ENCODE assay signal across 8 mouse cellular contexts in the genomic region with DNA sequence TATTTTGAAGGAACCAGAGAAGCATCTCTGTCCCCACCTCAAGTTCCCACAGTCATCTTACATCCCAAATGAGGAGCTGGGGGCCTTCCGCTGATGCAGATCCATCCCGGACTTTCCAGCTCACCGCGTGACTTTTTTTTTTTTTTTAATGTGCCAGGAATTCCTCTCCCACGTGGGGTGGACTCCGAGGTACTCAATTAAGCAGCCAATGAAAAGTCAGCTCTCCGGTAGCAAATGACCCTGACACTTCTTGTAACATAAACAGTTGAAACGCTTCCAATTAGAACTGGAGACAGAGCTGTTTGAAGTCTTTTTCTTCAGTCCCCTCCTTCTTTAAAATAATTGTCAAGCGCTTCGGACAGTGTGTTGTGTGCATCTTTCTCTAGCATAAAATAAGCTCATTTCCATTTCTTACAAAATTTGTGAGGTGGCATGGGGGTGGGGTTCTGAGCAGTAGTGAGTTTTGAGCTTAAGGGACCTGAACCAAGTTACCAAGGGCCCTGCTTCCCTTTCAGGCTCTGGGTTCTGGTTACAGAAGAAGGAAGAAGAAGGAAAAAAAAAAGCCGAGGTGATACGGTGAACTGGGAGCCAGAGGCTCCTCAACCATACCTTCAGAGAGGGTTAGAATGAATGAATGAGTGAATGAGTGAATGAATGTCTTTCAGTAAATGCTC. TPM values are rescaled to one million over a fixed set of nuclear protein-coding genes. Genes with fewer than 3 reads are reported as not detected.
DNase-seq lines count a peak whose midpoint lies in the region; ATAC-seq lines count a peak whose summit lies in the region.

No protein-coding gene starts in this region.

- 0 out of 2 replicates have a peak overlapping the region, but pooled peaks have one; percentile 9 for H3K9ac ChIP-seq in heart, embryonic 13.5 days
- H3K9ac ChIP-seq in kidney, embryonic 16.5 days (replicated peaks; ENCODE audit: low read length), result 0 out of 2 replicates have a peak overlapping the region, but pooled peaks have one; percentile 11

- H3K4me1 ChIP-seq in heart, embryonic 13.5 days, result peaks cover 51% of the 10 kb centered on the region
- H3K4me1 ChIP-seq in kidney, embryonic 16.5 days (ENCODE audit: insufficient read depth, low read length), result peaks cover 41% of the 10 kb centered on the region

- peak overlapping the region; percentile 49 for H3K27ac ChIP-seq in heart, embryonic 13.5 days (replicated peaks)
- H3K27ac ChIP-seq in kidney, embryonic 16.5 days (ENCODE audit: low read length), result peak overlapping the region; percentile 82

- H3K36me3 ChIP-seq in heart, embryonic 13.5 days, result no peaks in the 10 kb centered on the region
- H3K36me3 ChIP-seq in kidney, embryonic 16.5 days (ENCODE audit: insufficient read depth, low read length), result no peaks in the 10 kb centered on the region

- peaks cover 49% of the 10 kb centered on the region for H3K27me3 ChIP-seq in heart, embryonic 13.5 days (replicated peaks)
- peaks cover 18% of the 10 kb centered on the region; the same call in 1 of the 2 replicates for H3K27me3 ChIP-seq in kidney, embryonic 16.5 days (ENCODE audit: insufficient read depth, low read length)

- peak overlapping the region; percentile 41 for H3K4me3 ChIP-seq in heart, embryonic 13.5 days
- H3K4me3 ChIP-seq in kidney, embryonic 16.5 days (ENCODE audit: low read length), result peak overlapping the region; percentile 37

- no peaks in the 10 kb centered on the region for H3K9me3 ChIP-seq in heart, embryonic 13.5 days
- H3K9me3 ChIP-seq in kidney, embryonic 16.5 days (ENCODE audit: low read length), result no peaks in the 10 kb centered on the region

- WGBS in heart, embryonic 13.5 days, result 1% methylated on average over 12 of the region's 12 CpGs
- WGBS in kidney, embryonic 16.5 days, result under 1% methylated on average over 12 of the region's 12 CpGs

- H3K4me2 ChIP-seq in heart, embryonic 13.5 days, result peak overlapping the region; percentile 96
- peak overlapping the region; percentile 59 for H3K4me2 ChIP-seq in kidney, embryonic 16.5 days (replicated peaks; ENCODE audit: low read depth, low read length)

- peak; percentile 47 to 60 for DNase-seq in layer of hippocampus, postnatal 10 days (ENCODE audit: low spot score in 2 of 2)
- no peak for DNase-seq in layer of hippocampus, adult 8-10 months (ENCODE audit: low spot score in 2 of 2)
- peak; percentile 98 for DNase-seq in embryo, embryonic 10.5 days (ENCODE audit: low spot score)
- DNase-seq in lung, postnatal 25 days (ENCODE audit: low spot score), result peak; percentile 86
- peak; percentile 84 for DNase-seq in testis, postnatal 10 days (ENCODE audit: low spot score)
- DNase-seq in thymus, postnatal 25 days, result no peak

- no peak for ATAC-seq in heart, embryonic 13.5 days (ENCODE audit: extremely low read depth, insufficient number of reproducible peaks, low FRiP score, low TSS enrichment)
- no peak for ATAC-seq in kidney, embryonic 16.5 days (ENCODE audit: low FRiP score, low TSS enrichment)

RNA-seq across cellular contexts. Expression of gene Tle3, which starts 3.5 kb away (rescaled TPM):
- 10 to 100 TPM; 63.2 to 72.5 TPM for total RNA-seq in layer of hippocampus, postnatal 10 days (2021)
- total RNA-seq in layer of hippocampus, adult 8-10 months (2022), result 10 to 100 TPM; 47.8 to 62.3 (median 56.9) TPM
- polyA plus RNA-seq in heart, embryonic 13.5 days (2015; fragmentation: Nextera tagmentation; extraction: Ambion mirVana), result 7.3 and 9.1 TPM in 2 replicates
- polyA plus RNA-seq in kidney, embryonic 16.5 days (2015; fragmentation: Nextera tagmentation; extraction: Ambion mirVana), result 26.0 and 30.8 TPM in 2 replicates

Comparison
In these comparisons a context has a peak if more than half of its experiments do, and no peak if none do; other contexts are left out.
1. DNase-seq: peak in layer of hippocampus, postnatal 10 days (2 of 2), embryo, embryonic 10.5 days (single experiment), lung, postnatal 25 days (single experiment) and testis, postnatal 10 days (single experiment); none in layer of hippocampus, adult 8-10 months (0 of 2) and thymus, postnatal 25 days (single experiment).